Mouse (Mus musculus) kidney, embryonic 16.5 days (tissue): ENCODE measurements around the gene Frmd8. TPM values are rescaled to one million over a fixed set of nuclear protein-coding genes. Genes with fewer than 3 reads are reported as not detected.

Experiments used
- ATAC-seq: fragments of 200-750 bp; cut with Nextera tagmentation; 2 replicates; pipeline ENCODE4 v1.8.0; 2017; ENCODE audit warnings: moderate TSS enrichment; ENCODE audit not compliant: low FRiP score, low TSS enrichment
- H3K27ac ChIP-seq: fragments of 300-500 bp; sonication (generic); 2 replicates; pipeline ENCODE4 v1.5.1; 2014; ENCODE audit warnings: low read length
- H3K27me3 ChIP-seq: fragments of 300-500 bp; sonication (generic); 2 replicates; pipeline ENCODE4 v1.6.1; 2014; ENCODE audit warnings: low read length, control low read depth, mixed read lengths; ENCODE audit not compliant: insufficient read depth
- H3K36me3 ChIP-seq: fragments of 300-500 bp; sonication (generic); 2 replicates; pipeline ENCODE4 v1.6.1; 2014; ENCODE audit warnings: low read length, control low read depth, mixed read lengths; ENCODE audit not compliant: insufficient read depth
- H3K4me1 ChIP-seq: fragments of 300-500 bp; sonication (generic); 2 replicates; pipeline ENCODE4 v1.6.1; 2014; ENCODE audit warnings: low read length, control low read depth, mixed read lengths; ENCODE audit not compliant: insufficient read depth
- H3K4me2 ChIP-seq: fragments of 300-500 bp; sonication (generic); replicated peaks from 2 replicates; pipeline ENCODE4 v1.6.1; 2014; ENCODE audit warnings: low read depth, low read length
- H3K4me3 ChIP-seq: fragments of 300-500 bp; sonication (generic); 2 replicates; pipeline ENCODE4 v1.5.1; 2014; ENCODE audit warnings: mild to moderate bottlenecking, low read length
- H3K9ac ChIP-seq: fragments of 300-500 bp; sonication (generic); replicated peaks from 2 replicates; pipeline ENCODE4 v1.6.1; 2014; ENCODE audit warnings: low read length
- H3K9me3 ChIP-seq: fragments of 300-500 bp; sonication (generic); 2 replicates; pipeline ENCODE4 v1.6.1; 2016; ENCODE audit warnings: low read length, control low read depth
- WGBS: fragments of 180-500 bp; shearing (Covaris S2); extraction: QIAGEN DNeasy Blood & Tissue Kit; methylation state at CpG from one replicate; pipeline ENCODE4 v1.1.7; 2014; 5-methylcytosine and 5-hydroxymethylcytosine counted together
- polyA plus RNA-seq: library from polyadenylated mRNA; unstranded; fragments of >200 nt; fragmentation: Nextera tagmentation; extraction: Ambion mirVana; gene quantifications from 2 replicates; pipeline ENCODE4 v1.2.1, GENCODE M21; 2015

Frmd8 gene
- polyA plus RNA-seq, 1 experiment from 2014 or later = 50.6 TPM

GRCm38 (mm10) chr19:5827456-5828154, 47.5 kb downstream of the Frmd8 start:
- Histone ChIP-seq H3K4me1 (peaks cover 37% of the 10 kb centered on the region), H3K36me3 (no peaks in the 10 kb centered on the region), H3K27ac (peak overlapping the region; percentile 52), H3K9me3 (no peaks in the 10 kb centered on the region), H3K9ac (0 out of 2 replicates have a peak overlapping the region, but pooled peaks have one; percentile 12), H3K4me2 (no peak overlapping the region), H3K4me3 (no peak overlapping the region), H3K27me3 (no peaks in the 10 kb centered on the region)
- ATAC-seq = no peak
- WGBS = 40% methylated on average over 9 of the region's 9 CpGs

DNA sequence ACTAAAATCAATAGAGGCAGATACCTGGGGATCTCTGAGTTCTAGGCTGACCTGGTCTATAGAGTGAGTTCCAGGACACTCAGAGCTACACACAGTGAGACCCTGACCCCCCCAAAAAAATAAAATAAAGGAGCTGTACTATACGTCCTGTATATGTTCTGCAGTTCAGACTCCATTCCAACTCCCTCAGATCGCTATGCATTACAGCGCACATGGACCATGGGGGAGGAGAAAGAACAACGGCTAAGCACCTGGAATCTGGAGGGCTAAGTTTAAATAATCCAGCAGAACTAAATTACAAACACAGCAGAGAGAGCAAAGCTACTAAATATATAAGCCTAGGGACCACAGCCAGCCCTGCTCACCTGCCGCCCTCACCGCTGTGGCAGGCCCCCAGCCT, 48.0 kb downstream of the Frmd8 start:
- 74% methylated on average over 6 of the region's 6 CpGs for WGBS
- Histone ChIP-seq H3K9ac (0 out of 2 replicates have a peak overlapping the region, but pooled peaks have one; percentile 12), H3K4me2 (no peak overlapping the region), H3K4me1 (peaks cover 42% of the 10 kb centered on the region), H3K4me3 (no peak overlapping the region), H3K27ac (peak overlapping the region; percentile 52; the same call in 1 of the 2 replicates), H3K36me3 (no peaks in the 10 kb centered on the region), H3K9me3 (no peaks in the 10 kb centered on the region), H3K27me3 (no peaks in the 10 kb centered on the region)
- ATAC-seq = no peak

GRCm38 (mm10) chr19:5826731-5827002, 48.4 kb downstream of the Frmd8 start:
- H3K4me1 ChIP-seq = peaks cover 46% of the 10 kb centered on the region
- H3K27ac ChIP-seq = no peak overlapping the region
- H3K9ac ChIP-seq = no peak overlapping the region
- H3K36me3 ChIP-seq = no peaks in the 10 kb centered on the region
- WGBS = 86% methylated on average over 4 of the region's 4 CpGs
- no peak overlapping the region for H3K4me3 ChIP-seq
- no peak for ATAC-seq
- H3K9me3 ChIP-seq = no peaks in the 10 kb centered on the region
- H3K27me3 ChIP-seq = no peaks in the 10 kb centered on the region
- H3K4me2 ChIP-seq = no peak overlapping the region

GRCm38 (mm10) chr19:5825901-5826730, 49.0 kb downstream of the Frmd8 start:
- no peak overlapping the region for H3K9ac ChIP-seq
- no peak overlapping the region for H3K4me3 ChIP-seq
- no peak overlapping the region for H3K27ac ChIP-seq
- peaks cover 48% of the 10 kb centered on the region for H3K4me1 ChIP-seq
- no peaks in the 10 kb centered on the region for H3K36me3 ChIP-seq
- H3K27me3 ChIP-seq = no peaks in the 10 kb centered on the region
- WGBS = 94% methylated on average over 5 of the region's 5 CpGs
- H3K9me3 ChIP-seq = no peaks in the 10 kb centered on the region
- no peak for ATAC-seq
- H3K4me2 ChIP-seq = no peak overlapping the region

DNA sequence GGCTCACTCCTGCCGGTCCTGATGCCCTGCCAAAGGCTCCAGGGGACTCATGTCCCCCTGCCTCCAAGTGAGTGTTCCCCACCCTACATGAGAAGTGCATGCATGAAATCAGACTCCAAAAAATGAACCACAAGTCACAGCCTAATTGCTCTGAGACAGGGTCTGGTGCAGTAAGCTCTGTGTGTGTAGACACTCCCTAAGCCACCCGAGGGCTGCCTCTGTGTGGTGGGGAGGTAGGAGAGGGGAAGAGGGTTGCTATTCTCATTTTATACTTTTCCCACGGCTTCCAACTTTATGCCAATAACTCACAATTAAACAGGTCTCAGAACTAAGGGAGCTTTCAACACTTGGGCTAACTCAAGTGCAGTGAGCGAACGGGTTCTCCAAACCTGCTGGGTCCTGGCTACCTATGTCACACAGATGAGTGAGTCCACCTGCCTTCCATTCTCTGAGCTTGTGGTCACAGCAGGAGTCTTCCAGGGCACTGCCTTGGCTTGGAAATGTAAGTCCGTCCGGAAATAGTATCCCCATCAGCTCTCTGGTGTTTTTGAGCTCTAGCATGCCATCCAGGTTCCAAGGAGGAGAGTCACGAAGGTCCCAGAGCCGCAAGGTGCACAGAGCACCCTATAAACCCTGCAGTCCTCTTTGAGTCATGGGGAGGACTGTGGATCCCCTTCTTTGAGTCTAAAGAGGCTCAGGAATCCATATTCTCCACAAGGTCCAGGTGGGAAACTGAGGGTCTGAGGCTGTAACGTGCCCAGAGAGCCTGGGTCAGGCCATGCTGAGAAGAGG, 50.1 kb downstream of the Frmd8 start:
- Histone ChIP-seq H3K27ac (peak overlapping the region; percentile 25; the same call in 1 of the 2 replicates), H3K9me3 (no peaks in the 10 kb centered on the region), H3K27me3 (no peaks in the 10 kb centered on the region), H3K4me2 (no peak overlapping the region), H3K4me3 (no peak overlapping the region), H3K9ac (no peak overlapping the region), H3K4me1 (peaks cover 50% of the 10 kb centered on the region), H3K36me3 (no peaks in the 10 kb centered on the region)
- 68% methylated on average over 10 of the region's 10 CpGs for WGBS
- ATAC-seq = no peak

DNA sequence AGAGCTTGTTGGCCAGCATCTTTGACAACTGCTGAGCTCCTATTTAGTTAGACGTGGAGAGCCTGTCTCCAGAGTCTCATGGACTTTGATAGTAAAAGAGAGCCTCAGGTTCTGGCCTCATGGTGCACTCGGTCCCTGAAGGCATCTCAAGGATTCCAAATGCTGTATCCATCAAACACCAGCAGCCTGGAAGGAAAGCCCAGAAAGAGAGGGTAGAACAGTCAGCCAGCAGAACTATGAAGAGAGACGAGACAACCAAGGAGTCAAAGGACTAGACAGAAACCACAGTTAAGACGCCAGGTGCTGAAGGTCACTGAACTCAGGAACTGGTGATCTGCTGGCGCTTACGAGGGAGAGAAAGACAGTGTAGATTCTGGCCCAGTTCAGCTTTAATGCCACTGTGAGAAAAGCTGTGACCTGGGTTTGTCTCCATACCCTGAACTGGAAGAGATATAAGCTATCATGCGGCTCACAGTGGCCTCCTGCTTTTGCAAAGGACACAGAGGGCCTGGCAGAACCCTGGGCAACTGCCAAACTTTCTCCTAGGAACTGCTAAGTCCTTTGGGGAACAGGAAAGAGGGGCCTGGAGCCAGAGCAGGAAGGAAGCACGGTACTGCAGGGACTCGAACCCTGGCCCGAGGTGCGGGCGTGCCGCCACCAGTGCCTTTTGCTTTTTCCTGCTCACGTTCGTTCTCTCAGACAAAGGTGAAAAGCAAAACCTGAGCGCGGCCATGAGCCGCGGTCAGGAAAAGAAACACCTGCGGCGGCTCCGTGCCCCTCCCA, 50.8 kb downstream of the Frmd8 start:
- Histone ChIP-seq H3K4me2 (no peak overlapping the region), H3K4me3 (no peak overlapping the region), H3K4me1 (peaks cover 56% of the 10 kb centered on the region), H3K9me3 (no peaks in the 10 kb centered on the region), H3K27me3 (no peaks in the 10 kb centered on the region), H3K9ac (no peak overlapping the region), H3K27ac (peak overlapping the region; percentile 25; the same call in 1 of the 2 replicates), H3K36me3 (no peaks in the 10 kb centered on the region)
- ATAC-seq = no peak
- WGBS = 69% methylated on average over 22 of the region's 22 CpGs

- Histone ChIP-seq H3K9ac (peak overlapping the region; percentile 38; the same call in 1 of the 2 replicates), H3K9me3 (no peaks in the 10 kb centered on the region), H3K4me3 (no peak overlapping the region), H3K36me3 (no peaks in the 10 kb centered on the region), H3K4me2 (0 out of 2 replicates have a peak overlapping the region, but pooled peaks have one; percentile 15), H3K27ac (peak overlapping the region; percentile 53; the same call in 1 of the 2 replicates), H3K4me1 (peaks cover 65% of the 10 kb centered on the region), H3K27me3 (no peaks in the 10 kb centered on the region)
- peak; percentile 47 for ATAC-seq
- 19% methylated on average over 9 of the region's 9 CpGs for WGBS
Measured at GRCm38 (mm10) chr19:5823266-5823839, 51.7 kb downstream of the Frmd8 start.

- ATAC-seq = no peak
- no peak overlapping the region for H3K4me2 ChIP-seq
- H3K27me3 ChIP-seq = no peaks in the 10 kb centered on the region
- H3K9me3 ChIP-seq = no peaks in the 10 kb centered on the region
- peak overlapping the region; percentile 53 for H3K27ac ChIP-seq
- peaks cover 69% of the 10 kb centered on the region for H3K4me1 ChIP-seq
- no peak overlapping the region for H3K4me3 ChIP-seq
- WGBS = 64% methylated on average over 7 of the region's 7 CpGs
- no peaks in the 10 kb centered on the region for H3K36me3 ChIP-seq
- H3K9ac ChIP-seq = no peak overlapping the region
Measured at GRCm38 (mm10) chr19:5822834-5823205, 52.3 kb downstream of the Frmd8 start.
